Mouse (Mus musculus) liver, embryonic 14.5 days (tissue): ENCODE results near the gene Slc25a36. TPM values are rescaled to one million over a fixed set of nuclear protein-coding genes. Genes with fewer than 3 reads are reported as not detected.

Experiments
- ATAC-seq: fragments of 200-750 bp; cut with Nextera tagmentation; 2 replicates; pipeline ENCODE4 v1.8.0; 2017; ENCODE audit warnings: moderate number of reproducible peaks, mild to moderate bottlenecking, moderate library complexity; ENCODE audit not compliant: insufficient read depth
- DNase-seq, 3 experiments: peaks; one replicate each; pipeline ENCODE4 v3.0.0-alpha.2; 2012 to 2013; ENCODE audit warnings: low read depth in 3 of 3, low spot score in 3 of 3
- H3K27ac ChIP-seq: fragments of 300-500 bp; sonication (generic); 2 replicates; pipeline ENCODE4 v1.5.1; 2014; ENCODE audit warnings: moderate library complexity, mild to moderate bottlenecking, control low read depth, inconsistent platforms
- H3K27me3 ChIP-seq: fragments of 300-500 bp; sonication (generic); 2 replicates; pipeline ENCODE4 v1.6.1; 2014; ENCODE audit warnings: mild to moderate bottlenecking, low read length, moderate library complexity; ENCODE audit not compliant: control insufficient read depth, insufficient read depth
- H3K36me3 ChIP-seq: fragments of 300-500 bp; sonication (generic); replicated peaks from 2 replicates; pipeline ENCODE4 v1.6.1; 2014; ENCODE audit warnings: low read depth; ENCODE audit not compliant: control insufficient read depth, insufficient read depth
- H3K4me1 ChIP-seq, 2 experiments: fragments of 200-500 bp in 1 of 2; fragments of 300-500 bp in 1 of 2; sonication (generic) in 1 of 2; replicated peaks; 2 replicates each; pipeline ENCODE4 v1.6.1; 2012 to 2014; ENCODE audit warnings: antibody characterized with exemption in 1 of 2, inconsistent platforms in 1 of 2, low read length in 1 of 2; ENCODE audit not compliant: control insufficient read depth in 2 of 2, insufficient read depth in 2 of 2
- H3K4me2 ChIP-seq: fragments of 300-500 bp; sonication (generic); 2 replicates; pipeline ENCODE4 v1.6.1; 2014; ENCODE audit warnings: low read depth, mild to moderate bottlenecking, control low read depth, moderate library complexity
- H3K4me3 ChIP-seq, 2 experiments: fragments of 200-500 bp in 1 of 2; fragments of 300-500 bp in 1 of 2; sonication (generic) in 1 of 2; 2 replicates each; pipeline ENCODE4 v1.5.1; 2012 to 2014; ENCODE audit warnings: low read depth in 2 of 2, low read length in 2 of 2, mild to moderate bottlenecking in 2 of 2, control low read depth in 1 of 2, inconsistent platforms in 1 of 2, moderate library complexity in 1 of 2; ENCODE audit not compliant: insufficient read depth in 1 of 2
- H3K9ac ChIP-seq: fragments of 300-500 bp; sonication (generic); replicated peaks from 2 replicates; pipeline ENCODE4 v1.6.1; 2014; ENCODE audit warnings: mild to moderate bottlenecking, control low read depth, moderate library complexity
- H3K9me3 ChIP-seq: fragments of 300-500 bp; sonication (generic); 2 replicates; pipeline ENCODE4 v1.6.1; 2016; ENCODE audit warnings: low read length, mixed read lengths; ENCODE audit not compliant: control insufficient read depth
- CTCF ChIP-seq: IDR thresholded peaks from 2 replicates; pipeline ENCODE4 v1.5.1; 2016; ENCODE audit warnings: antibody characterized with exemption, low read depth, control low read depth
- EP300 ChIP-seq: IDR thresholded peaks from 2 replicates; pipeline ENCODE4 v1.6.1; 2016; ENCODE audit warnings: antibody characterized with exemption, low read depth
- WGBS: fragments of 180-500 bp; shearing (Covaris S2); extraction: QIAGEN DNeasy Blood & Tissue Kit; methylation state at CpG from one replicate; pipeline ENCODE4 v1.1.7; 2014; ENCODE audit not compliant: insufficient replicate concordance; 5-methylcytosine and 5-hydroxymethylcytosine counted together
- polyA plus RNA-seq, 2 experiments: library from polyadenylated mRNA; depleted of rRNA in 1 of 2; stranded (reverse) in 1 of 2; unstranded in 1 of 2; fragments of >200 nt; fragmentation: Nextera tagmentation in 1 of 2; extraction: Ambion mirVana in 1 of 2; gene quantifications; 2 replicates each; pipeline versions ENCODE4 v1.2.1 to v1.2.3; 2012 to 2014

Gene Slc25a36
- polyA plus RNA-seq, 2 experiments: 6.6 to 8.1 TPM

DNA sequence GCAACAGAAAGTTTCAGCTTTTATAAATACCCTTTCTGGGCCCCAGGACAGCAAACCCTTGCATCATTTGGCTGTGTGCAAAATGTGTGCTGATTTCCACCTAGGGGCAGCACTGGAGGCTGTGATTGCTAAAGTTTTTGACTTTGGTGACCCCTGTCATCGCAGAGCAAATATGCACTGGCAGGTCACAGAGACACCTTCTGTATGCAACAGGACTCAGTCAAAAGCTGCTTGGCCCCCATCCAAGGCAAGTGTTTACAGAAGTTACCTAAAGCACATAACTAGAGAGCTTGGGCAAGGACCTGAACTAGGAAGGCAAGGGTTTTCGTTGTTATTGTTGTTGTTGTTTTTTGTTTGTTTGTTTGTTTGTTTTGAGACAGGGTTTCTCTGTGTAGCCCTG is 36.3 kb upstream of the Slc25a36 start:
- 48% methylated on average over 2 of the region's 2 CpGs for WGBS
- TF ChIP-seq CTCF: 0 out of 2 replicates have a peak, but pooled peaks have one; percentile 3
- no peak for TF ChIP-seq EP300
- H3K9me3 ChIP-seq: no peaks in the 10 kb centered on the region
- no peak overlapping the region for H3K4me2 ChIP-seq
- no peak overlapping the region for H3K4me3 ChIP-seq
- H3K27ac ChIP-seq: no peak overlapping the region
- no peak overlapping the region for H3K9ac ChIP-seq
- DNase-seq (peak; percentile 22 to 32 (median 29)), ATAC-seq (peak; percentile 26; the same call in 1 of the 2 replicates)
- no peaks in the 10 kb centered on the region for H3K4me1 ChIP-seq
- H3K36me3 ChIP-seq: no peaks in the 10 kb centered on the region
- peaks cover 13% of the 10 kb centered on the region for H3K27me3 ChIP-seq

DNA sequence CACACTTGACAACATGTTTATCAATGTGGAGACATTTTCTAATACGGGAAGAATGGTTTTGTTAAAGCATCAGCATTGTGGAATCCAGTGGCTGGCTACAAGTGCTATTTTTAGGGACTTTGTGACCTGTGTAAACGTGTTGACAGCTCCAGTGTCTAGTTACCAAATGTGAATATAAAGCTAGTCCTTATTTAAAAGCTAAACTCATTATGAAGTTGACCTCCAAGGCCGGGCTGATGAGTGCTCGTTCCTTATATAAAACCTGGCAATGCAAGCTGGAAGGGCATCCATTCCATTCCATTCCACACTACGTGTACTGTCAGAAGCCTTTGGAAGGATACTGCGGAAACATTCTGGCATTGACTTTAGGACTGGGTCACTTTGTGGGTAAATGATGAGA is 34.4 kb upstream of the Slc25a36 start:
- H3K4me3 ChIP-seq: no peak overlapping the region
- no peak overlapping the region for H3K9ac ChIP-seq
- TF ChIP-seq EP300 (no peak), CTCF (no peak)
- no peaks in the 10 kb centered on the region for H3K4me1 ChIP-seq
- WGBS: 55% methylated on average over 6 of the region's 6 CpGs
- H3K36me3 ChIP-seq: no peaks in the 10 kb centered on the region
- no peak overlapping the region for H3K27ac ChIP-seq
- no peak overlapping the region for H3K4me2 ChIP-seq
- DNase-seq (no peak), ATAC-seq (no peak)
- H3K27me3 ChIP-seq: peaks cover 7% of the 10 kb centered on the region
- H3K9me3 ChIP-seq: no peaks in the 10 kb centered on the region

DNA sequence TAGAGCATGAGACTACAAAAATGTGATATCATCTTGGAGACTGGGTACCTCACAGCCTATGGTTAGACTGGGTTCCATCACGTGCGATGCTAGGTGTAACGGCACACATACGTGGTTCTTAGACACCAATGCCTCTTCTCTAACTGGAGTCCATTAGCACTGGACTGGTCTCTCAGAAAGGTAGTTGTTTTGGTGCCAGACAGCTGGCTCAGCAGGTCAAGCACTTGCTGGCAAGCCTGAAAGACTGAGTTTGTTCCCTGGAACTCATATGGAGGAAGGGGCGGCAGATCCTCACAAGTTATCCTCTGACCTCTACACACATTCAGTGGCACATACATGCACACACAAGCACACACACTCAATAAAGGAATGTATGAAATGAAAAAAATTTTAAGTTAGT is 32.5 kb upstream of the Slc25a36 start:
- no peak overlapping the region for H3K27ac ChIP-seq
- ATAC-seq: no peak
- DNase-seq: no peak
- H3K4me1 ChIP-seq: no peaks in the 10 kb centered on the region
- H3K9ac ChIP-seq: no peak overlapping the region
- H3K36me3 ChIP-seq: no peaks in the 10 kb centered on the region
- H3K27me3 ChIP-seq: peaks cover 3% of the 10 kb centered on the region
- H3K9me3 ChIP-seq: no peaks in the 10 kb centered on the region
- 79% methylated on average over 5 of the region's 5 CpGs for WGBS
- TF ChIP-seq EP300 (no peak), CTCF (no peak)
- H3K4me2 ChIP-seq: no peak overlapping the region
- H3K4me3 ChIP-seq: no peak overlapping the region

DNA sequence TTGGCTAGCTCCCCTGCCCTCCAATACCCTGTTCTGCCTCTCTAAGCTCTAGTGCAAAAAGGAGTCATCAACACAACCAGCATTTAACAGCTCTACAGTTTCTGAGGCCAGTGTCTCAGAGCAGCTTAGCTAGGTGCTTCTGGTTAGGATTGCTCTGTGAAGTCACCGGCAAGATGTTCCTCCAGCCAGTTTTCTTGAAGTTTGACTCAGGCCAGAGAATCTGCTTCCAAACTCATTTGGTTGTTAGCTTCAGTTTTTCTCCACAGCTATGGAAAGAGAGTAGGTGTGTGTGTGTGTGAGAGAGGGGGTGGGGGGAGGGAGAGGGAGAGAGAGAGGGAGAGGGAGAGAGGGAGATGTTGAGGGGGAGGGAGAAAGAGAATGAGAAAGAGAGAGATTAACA is 31.6 kb upstream of the Slc25a36 start:
- no peak overlapping the region for H3K4me2 ChIP-seq
- H3K36me3 ChIP-seq: no peaks in the 10 kb centered on the region
- DNase-seq: no peak
- no peaks in the 10 kb centered on the region for H3K4me1 ChIP-seq
- no peak for ATAC-seq
- WGBS: 78% methylated on average over 1 of the region's 1 CpGs
- no peak overlapping the region for H3K27ac ChIP-seq
- no peak for TF ChIP-seq EP300
- no peak for TF ChIP-seq CTCF
- peaks cover 3% of the 10 kb centered on the region for H3K27me3 ChIP-seq
- no peaks in the 10 kb centered on the region for H3K9me3 ChIP-seq
- H3K4me3 ChIP-seq: no peak overlapping the region
- H3K9ac ChIP-seq: no peak overlapping the region

DNA sequence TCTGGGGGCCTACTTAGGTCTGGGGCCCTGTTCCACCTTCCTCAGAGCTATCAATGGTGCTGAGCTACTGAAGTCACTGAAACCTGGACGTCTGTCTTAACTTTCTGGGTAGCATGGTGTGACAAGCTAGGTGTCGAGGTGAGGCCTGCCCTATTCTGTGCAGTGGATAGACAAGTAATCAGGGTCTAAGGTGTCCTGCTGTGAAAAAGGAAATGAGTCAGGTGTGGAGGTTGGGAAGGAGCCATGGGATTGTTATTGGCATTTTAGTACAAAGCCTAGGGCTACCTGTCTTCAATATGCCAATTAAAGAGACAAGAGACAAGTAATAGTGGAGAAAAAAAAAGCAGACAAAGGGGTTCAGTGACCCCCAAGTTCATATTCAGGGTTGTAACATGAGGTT is 30.8 kb upstream of the Slc25a36 start:
- no peaks in the 10 kb centered on the region for H3K9me3 ChIP-seq
- H3K9ac ChIP-seq: no peak overlapping the region
- H3K27me3 ChIP-seq: peaks cover 3% of the 10 kb centered on the region
- no peaks in the 10 kb centered on the region for H3K36me3 ChIP-seq
- no peak overlapping the region for H3K4me2 ChIP-seq
- ATAC-seq (no peak), DNase-seq (no peak)
- no peak overlapping the region for H3K27ac ChIP-seq
- no peak for TF ChIP-seq CTCF
- TF ChIP-seq EP300: no peak
- 26% methylated on average over 2 of the region's 2 CpGs for WGBS
- no peak overlapping the region for H3K4me3 ChIP-seq
- no peaks in the 10 kb centered on the region for H3K4me1 ChIP-seq
